Mouse (Mus musculus) heart, adult 2 months (tissue): Measurements from ENCODE around the gene Sypl.

Experiments used
- CTCF ChIP-seq: fragments of 200-600 bp; IDR thresholded peaks from 2 replicates; pipeline ENCODE4 v1.8.1; 2022; ENCODE audit warnings: antibody characterized with exemption, mild to moderate bottlenecking, moderate library complexity
- EP300 ChIP-seq: fragments of 200-500 bp; IDR thresholded peaks from 2 replicates; pipeline ENCODE4 v1.6.1; 2011; ENCODE audit warnings: low read depth, low read length, control low read depth; ENCODE audit not compliant: insufficient read depth
- POLR2A ChIP-seq: fragments of 200-500 bp; IDR thresholded peaks from 2 replicates; pipeline ENCODE4 v1.6.1; 2011; ENCODE audit warnings: mild to moderate bottlenecking, low read depth, low read length, control low read depth; ENCODE audit not compliant: insufficient read depth

- TF ChIP-seq POLR2A, result no peak
- no peak for TF ChIP-seq EP300
- TF ChIP-seq CTCF, result peak; percentile 36
Measured at GRCm38 (mm10) chr12:32927231-32927835, 26.4 kb upstream of the Sypl start.
